Mouse (Mus musculus): ENCODE measurements around the gene Abhd10.

The Abhd10 gene

DNA sequence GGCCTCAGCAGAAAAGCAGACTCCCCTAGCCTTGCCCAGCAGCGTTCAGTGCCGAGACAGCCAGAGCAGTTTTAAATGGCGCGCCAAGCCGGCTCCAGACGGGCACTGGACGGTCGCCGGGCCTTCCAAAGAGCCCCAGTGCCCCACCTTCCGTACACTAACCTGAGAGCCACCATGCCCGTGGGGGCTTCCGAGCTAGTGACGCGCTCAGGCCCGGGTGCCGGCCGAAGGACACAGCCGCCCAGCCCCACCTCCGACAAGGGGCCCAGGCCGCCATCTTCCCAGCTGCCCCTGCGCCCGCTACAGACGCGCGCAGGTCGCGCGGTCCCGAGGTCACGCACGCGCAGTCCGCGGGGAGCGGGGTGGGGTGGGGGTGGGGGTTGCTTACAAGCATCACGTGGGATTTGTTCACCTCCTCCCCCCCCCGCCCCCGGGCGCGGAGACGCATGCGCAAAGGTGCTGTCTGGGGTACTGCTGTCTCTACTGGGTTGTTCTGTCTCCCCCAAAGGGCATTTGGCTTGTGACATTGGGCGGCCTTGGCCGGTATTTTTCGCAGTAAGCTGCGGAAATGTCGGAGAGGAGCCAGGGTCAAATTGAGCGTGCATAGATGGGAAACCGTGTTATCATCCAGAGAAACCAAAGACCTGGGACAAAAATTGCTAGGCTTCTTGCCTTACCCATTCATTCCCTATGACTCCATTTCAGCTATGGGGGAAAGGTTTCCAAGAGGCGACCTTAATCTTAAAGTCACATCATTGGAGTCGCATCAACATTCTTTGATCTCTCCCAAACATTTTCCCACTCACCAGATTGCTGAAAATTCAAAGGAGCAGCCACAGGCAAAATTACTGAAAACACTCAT is at the start of gene Abhd10:
Abhd10 (minus strand) TSS at position 341 of the 862 bp plus-strand sequence.
- DNase-seq = peak; percentile 94 to 96

DNA sequence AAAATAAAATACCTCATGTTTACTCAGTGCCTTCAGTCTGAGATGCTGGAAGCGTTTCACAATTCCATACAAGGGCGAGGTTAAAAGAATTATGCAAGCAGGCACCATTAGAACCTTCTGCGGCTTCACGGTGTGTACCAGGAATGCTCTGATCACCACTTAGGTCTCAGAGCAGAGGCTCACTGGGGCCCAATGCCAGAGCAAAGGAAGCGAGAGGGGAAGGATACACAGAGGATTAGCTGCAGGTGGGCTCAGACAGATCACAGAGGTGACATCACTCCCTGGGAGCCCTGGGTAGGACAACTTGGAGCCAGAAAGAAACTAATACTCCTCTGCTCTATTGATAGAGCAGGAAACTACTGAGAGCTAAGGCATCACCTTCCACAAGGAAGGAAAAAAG is 48.5 kb upstream of the Abhd10 start:
- DNase-seq = no peak

DNA sequence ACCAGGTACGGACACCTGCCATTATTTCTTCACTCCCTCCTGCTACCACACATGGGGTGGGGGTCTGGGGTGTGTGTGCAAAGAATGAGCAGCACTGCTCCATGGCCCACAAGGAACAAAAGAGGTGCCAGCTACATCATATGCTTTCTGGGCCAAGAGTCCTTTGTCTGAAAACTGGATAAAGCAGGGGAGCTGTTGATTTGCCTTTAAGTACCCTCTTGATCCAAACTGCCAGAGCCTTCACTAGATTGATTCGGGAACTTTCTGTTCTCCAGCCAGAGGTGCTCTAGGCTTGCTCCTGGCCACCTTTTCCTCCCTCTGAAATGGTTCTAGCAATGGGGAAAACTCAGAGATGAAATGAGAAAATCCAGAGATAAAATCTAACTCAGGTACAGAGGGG is 46.6 kb upstream of the Abhd10 start:
- DNase-seq = no peak

DNA sequence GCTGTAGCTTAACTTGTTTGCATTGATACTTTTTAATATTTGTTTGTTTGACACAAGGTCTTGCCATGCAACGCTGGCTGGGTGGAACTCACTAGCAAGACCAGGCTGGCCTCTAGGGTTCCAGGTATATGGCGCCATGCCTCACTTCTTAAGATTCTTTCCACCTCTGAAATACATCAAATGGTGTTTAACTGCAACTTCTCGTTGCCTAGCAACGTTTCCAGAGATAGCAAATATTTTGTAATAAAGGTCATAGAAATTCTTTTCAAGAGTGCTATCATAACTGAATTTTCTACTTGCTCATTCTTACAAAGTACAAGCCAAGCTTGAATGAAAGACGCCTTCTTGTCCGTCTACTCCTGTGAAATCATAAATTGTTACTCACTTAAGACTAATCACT is 44.9 kb upstream of the Abhd10 start:
- no peak for DNase-seq

DNA sequence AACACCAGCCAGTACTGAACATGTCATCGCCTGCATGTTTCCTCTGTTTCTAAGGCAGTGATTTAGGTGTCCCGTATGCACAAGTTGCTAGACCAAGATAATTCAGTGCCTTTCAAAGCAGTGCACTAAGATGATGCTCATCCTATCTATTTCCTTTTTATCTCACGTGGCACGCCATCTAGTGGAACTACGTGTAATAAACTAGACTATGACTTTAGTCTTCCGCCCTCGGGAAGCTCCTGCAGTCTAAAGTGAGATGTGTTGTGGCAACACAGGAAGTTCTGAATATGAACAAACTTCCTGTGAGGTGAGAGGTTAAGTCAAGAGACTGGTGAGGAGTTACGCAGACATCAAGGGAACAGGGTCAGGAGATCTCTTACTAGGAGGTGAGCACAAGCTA is 43.9 kb upstream of the Abhd10 start:
- DNase-seq = no peak

DNA sequence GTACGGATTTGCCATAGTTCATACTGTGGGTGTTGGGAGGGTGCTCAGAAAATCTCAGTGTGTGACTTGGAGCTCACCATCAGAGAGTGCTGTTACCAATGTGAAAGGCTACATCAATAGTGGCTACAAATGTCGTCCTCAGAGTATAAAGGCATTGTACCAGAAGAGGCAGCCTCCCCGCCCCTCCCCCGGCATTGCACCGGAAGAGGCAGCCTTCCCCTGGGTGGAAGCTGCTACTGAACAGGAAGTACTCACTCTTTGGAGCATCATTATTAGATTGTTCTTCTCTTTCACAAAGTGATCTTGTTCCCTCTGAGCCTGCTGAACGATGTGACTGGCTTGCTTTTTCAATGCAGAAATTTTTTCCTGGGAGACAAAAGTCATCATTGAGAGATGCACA is 37.2 kb upstream of the Abhd10 start:
- DNase-seq = no peak

DNA sequence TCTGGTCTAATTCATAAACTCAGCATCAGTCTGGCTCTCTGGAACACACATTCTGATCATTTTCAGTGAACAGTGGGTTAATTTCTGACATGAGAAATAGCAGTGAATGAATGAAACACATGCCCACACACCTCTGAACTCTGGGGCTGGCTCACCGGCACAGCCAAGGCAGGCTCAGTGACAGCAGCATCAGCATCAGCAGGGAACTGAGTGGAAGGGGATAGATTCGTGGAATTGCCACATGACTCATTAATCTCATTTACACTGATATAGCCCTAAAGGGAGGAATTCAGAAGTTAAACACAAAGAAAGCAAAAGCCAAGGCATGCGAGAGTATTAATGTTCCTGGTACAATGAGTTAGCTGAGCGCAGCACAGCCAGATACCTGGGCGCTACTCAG is 32.1 kb upstream of the Abhd10 start:
- DNase-seq = no peak

DNA sequence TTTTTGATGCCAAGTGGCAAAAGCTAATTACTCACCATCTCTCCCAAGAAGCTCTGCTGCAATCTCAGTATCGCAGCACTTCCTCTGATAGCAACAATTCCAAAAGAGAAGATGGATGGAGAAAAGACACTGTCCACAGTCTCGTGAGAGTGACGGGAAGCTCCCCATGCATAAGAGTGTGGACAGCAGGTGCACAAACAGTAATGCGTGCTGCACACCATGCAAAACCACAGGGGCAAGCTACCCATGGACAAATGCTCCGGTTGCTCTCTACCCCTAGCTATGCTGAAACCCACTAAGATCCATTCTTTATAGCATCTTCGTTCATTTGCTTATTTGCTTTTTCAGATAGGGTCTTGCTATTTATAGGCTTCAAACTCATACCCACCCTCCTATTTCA is 28.2 kb upstream of the Abhd10 start:
- no peak for DNase-seq

DNA sequence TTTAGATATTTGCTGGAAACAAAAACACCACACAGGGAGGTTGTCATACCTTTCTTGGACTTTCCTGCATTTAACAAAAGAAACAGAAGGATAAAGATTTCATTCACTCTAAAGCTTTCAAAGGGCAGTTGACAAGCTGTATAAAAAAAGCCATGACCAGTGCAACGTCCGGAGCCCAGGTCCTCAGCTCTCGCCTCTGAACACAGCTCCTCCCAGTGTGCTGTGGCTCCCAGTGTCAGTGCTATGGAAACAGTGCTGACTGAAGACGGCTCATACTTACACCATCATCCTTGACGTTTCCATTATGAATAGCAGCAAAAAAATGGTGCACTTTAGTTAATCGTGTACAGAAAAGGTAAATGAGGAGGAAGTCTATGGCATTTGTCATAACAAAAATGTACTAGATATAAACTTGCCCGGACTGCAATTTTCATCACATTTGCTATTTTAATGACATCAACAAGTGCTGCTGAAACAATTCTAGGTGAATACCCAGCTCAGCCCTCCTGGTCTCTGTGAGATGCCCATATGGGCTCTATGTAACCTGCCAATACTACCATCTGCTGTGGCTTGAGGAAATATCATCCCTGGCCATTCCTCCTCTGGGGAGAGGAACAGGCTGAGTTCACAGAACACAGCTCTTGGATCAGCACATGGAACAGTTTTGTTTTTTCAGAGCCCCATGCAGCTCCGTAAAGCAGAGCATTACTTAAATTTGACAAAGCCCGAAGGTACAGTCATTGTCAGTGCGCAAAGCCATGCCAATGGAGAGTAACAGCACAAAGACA is 25.3 kb upstream of the Abhd10 start:
- DNase-seq = no peak

DNA sequence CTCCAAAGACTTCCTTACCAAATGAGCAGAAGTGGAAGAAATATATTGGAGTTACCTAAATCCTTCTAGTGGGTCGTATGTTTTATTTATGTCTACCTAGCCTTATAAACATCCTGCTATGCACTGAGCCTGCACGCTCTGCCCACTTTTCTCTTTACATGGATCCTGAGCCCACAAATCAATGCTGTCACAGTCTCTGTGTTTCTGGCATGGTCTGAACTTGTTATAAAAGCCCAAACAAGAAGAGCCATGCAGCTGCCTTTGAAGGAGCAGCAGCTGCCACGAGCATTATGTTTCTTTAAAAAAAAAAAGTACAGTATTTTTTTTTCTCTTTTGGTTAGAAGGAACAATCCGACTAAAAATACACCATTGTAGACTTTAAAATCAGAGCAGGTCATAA is 24.7 kb upstream of the Abhd10 start:
- DNase-seq = no peak

DNA sequence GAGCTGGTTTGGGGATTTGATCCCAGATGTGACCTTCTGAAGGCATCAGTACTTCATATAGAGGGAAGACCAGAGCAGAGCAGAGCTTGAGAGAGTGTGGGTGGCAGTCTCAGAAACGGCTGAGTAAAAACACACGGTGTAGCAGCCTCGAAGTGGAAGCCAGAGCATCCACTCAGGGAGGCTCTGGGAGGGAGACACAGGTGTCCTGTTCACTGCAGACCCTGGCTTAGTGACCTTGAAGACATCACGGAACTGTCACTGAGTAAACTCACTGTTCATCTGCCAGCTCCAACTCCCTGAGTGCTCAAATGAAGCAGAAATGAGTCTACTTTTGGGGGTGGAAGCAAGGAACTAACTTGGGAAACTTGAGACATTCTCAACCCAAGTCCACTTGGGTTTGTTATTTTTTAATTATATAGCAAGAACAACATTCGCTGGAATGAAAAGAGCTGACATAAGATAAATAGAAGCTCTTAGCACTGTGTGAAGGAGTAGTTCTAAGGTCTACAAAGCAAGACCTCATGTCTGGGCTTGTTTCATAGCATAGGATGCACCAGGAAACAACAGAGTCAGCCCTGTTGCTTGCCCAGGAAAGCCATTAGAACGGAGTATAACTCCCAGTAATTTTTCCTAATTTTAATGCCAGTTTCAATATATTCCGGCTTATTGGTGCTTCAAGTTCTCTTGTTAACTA is 23.2 kb upstream of the Abhd10 start:
- DNase-seq = no peak

DNA sequence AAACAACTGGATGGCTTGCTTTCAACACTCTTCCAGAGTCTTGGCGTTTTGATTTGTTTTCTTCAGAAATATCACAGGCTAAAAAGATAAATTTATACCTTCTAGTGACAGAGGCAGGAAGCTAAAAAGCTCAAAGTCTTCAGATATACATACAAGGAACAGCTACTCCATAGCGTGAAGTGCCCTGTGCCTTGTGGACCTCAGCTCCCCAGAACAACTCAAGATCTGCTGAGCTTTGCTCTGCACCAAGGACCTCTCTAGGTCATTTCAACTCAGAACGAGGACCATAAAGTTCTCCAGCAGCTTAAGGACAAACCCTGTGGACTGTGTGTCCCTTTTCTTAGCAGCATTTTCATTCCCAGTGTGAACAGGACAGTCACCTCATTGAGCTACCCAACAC is 22.3 kb upstream of the Abhd10 start:
- DNase-seq = no peak

DNA sequence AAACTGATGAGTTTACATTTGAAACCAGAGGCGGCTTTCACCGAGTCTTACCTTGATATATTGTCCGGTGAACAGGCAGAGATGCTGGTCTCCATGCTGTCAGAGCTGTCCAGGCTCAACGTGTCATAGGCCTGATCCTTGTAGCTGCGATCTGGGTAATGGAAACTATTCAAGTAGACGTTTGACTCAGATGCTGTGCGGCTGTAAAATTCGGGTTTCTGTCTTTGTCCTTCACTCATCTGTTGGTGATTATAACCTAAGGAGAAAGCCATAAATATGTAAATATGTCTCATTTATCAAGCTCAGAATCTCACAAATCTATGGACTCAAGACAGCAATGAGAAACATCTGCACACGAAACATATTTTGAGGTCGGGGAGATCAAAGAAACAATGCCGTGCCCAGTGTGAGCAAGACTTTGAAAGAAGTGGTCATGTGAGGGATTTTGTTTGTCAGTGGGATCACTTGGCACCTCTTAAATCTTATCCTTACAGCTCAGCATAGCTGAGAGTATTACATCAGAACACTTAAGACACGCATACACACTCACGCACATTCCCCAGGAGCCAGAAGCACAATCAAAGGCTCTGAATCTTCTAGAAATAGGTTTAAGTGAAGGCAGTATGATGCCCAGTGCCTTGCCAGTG is 20.2 kb upstream of the Abhd10 start:
- DNase-seq = no peak

DNA sequence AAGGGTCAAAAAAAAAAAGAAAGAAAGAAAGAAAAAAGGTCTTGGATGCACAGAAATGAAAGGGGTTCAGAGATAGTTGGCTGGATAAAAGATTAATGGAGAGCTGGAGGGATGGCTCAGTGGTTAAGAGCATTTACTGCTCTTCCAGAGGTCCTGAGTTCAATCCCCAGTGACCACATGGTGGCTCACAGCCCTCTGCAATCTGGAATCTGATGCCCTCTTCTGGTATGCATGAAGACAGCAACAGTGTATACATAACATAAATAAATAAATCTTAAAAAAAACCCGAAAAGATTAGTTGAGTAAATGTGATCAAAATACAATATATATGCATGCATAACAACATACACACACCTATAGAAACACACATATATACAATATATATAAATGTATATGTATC is 18.7 kb upstream of the Abhd10 start:
- no peak for DNase-seq

DNA sequence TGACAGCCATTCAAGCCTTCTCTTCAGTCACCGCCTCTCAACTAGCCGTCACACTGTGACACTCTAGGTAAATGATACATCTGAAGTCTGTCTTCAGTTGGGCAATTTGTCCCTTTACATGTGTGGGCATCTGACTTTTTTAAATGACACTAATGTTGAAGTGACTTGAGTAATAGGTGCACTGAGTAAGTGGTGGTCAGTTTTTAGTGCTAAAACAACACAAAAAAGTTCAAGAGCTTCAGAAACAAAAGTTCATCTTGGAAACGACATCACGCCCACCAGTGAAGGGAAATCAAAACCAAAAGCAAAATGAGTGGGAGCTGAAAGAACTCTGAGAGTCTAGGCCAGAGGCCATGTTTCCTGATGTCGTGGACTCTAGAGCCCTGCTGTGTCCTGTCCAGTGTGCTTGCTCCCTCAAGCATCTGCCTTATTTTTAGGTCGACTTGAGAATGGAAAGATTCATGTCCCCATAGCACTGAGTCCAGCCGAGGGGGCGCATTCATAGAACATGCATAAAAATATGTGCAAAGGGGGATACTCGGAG is 16.0 kb upstream of the Abhd10 start:
- no peak for DNase-seq

DNA sequence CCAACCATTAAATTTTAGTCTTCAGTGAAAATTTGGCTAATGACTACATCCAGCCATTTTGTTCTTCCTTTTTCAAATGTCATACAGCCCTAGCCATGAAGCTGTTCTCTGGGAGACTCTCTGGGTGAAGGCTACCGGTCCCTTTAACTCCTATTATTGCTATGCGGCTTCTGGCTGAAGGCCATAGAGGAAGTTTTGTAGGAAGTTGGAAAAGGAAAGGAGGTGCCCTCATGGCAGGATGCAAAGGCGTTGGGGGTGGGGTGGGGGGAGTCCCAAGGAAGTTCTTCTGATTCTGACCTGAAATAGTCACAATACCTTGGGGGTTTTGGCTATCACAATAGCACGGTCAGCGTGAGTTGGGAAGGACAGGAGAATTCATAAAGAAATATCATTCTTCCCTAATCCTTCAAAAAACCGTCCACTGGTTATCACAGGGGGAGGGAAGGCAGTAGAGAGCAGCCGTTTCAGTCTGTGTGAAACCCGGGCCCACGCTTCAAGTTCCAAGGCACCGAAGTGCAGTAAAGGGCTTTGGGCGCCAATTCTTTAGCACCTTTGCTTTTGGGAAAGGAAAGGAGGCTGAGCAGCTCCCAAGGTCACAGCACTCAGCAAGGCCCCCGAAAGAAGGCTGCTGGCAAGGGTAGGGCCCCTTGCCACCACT is 14.8 kb upstream of the Abhd10 start:
- DNase-seq = peak in 1 of 2 experiments; percentile 7

DNA sequence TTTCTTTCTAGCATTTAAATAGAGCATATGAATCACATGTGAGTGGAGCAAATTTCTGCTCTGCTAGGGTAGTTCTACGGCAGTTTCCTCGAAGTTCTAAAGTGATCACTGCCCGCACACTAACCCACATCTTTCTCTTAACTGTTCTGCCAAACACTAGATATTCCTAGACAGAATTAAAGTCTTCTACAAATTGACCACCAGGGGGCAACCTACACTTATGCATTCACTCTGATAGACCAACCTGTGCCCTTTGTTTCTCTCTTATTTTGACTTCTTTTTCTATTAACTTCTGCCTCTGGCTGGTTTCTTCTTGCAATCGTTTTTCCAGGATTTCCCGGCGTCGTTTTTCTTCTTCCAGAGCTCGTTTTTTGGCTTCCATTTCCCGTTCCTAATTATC is 14.1 kb upstream of the Abhd10 start:
- DNase-seq = peak in 1 of 2 experiments; percentile 12

DNA sequence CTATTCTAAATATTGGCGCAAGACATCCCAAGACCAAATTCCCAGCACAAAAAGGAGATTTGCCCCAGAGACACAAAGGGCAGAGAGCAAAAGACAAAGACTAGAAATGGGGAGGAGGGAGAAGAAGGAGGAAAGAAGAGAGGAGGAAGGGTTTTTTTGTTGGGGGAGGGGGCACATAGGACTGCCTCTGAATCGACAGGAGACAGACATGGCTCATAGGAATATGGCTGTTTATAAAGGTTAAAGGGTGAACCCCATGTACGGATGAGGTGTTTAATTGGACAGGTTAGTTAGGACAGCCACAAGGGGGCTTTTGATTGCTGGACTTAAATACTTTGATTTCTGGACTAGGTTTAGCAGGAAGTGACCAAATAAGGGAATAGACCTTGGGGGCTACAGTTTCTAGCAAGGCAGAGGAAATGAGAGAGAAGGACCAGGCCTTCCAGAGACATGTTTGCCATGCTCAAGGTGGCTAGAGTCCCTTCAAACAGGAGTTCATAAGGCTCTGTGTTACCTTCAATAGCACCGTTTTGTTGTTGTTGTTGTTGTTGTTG is 913 bp upstream of the Abhd10 start:
- no peak for DNase-seq

DNA sequence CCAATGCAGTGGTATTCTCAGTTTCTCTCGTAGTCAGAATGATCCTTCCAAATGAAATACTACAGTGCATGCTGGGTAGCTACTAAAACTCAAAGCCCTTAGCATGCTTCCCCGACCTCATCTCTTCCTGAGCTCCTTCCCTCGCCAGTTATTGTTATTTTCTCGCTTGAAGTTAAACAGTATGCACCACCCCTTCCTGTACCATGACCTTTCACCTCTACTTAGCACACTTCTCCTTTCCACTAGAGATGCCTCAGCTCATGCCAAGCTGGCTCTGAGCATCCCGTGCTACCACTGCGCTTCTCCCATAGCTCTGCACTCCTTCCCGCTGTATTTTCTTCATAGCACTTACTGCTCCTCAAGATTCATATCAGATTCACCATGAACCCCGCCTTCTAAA is 4.9 kb downstream of the Abhd10 start:
- no peak for DNase-seq

DNA sequence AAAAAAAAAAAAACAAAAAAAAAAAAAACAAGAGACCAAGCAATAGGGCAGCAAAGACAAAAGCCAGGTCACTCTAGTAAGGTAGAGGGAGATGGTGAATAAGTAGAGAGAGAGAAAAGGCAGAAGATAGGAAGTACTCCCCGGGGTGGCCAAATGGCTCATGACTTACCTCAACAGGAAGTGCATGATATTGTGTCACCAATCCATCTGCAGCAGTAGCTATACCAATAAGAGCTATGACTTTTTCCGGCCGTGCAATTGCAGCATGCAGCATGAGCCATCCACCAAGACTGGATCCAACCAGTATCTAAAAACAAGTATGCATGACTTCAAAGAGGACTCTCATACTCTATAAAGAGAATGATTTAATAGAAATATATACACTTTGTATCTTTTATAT is 6.0 kb downstream of the Abhd10 start:
- DNase-seq = no peak

DNA sequence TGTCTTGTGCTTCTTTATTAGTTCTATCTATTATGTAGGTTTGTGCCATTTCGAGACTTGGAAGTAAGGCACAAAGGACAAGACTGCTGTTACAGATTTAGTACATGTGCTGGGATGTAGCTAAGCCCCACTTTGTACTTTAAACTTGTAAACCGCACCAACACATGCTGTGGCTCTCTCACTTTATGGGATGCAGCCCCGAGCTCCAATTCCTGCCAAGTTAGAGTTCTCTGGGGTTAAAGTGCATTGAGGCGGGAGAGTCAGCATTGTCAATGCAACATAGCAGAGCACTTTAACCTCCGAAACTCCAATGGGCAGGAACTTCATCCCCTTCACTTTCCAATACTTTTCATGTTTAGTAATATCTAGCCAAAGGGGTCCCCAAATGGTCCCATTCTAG is 13.6 kb downstream of the Abhd10 start:
- DNase-seq = no peak

DNA sequence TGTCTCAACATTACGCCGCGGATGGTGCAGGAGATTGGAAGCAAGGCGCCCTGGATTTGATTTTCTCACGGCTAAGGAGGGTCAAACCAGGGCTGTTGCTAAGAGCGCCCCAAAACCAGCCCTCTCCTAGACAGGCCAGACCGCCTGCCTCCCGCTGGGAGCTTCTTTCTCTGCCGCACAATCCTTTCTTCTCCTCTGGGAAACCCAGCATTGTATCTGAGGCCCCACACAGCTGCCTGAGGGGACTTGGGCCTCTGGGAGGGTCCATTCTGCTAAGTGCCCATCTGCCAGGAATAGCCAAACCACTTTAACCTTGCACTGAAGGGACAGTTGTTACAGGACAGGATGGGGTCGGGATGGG is 18.0 kb downstream of the Abhd10 start:
- DNase-seq = no peak
